Mouse (Mus musculus): ENCODE results near the gene Dip2b. TPM values are rescaled to one million over a fixed set of nuclear protein-coding genes. Genes with fewer than 3 reads are reported as not detected.

Gene Dip2b
- polyA plus RNA-seq, 1 experiment, result 7.4 TPM

GRCm38 (mm10) chr15:100028133-100028532 lies 10.3 kb upstream of the Dip2b start:
- no peaks in the 10 kb centered on the region for H3K79me2 ChIP-seq (ENCODE audit: control insufficient read depth, insufficient read depth)
- H3K27me3 ChIP-seq (ENCODE audit: control insufficient read depth, insufficient read depth, insufficient read length), result no peaks in the 10 kb centered on the region
- no peaks in the 10 kb centered on the region for H3K79me3 ChIP-seq (ENCODE audit: low read depth)
- H3K36me3 ChIP-seq (ENCODE audit: control insufficient read depth, insufficient read depth), result no peaks in the 10 kb centered on the region
- TF ChIP-seq CEBPB (IDR thresholded peaks at IDR 0.05; ENCODE audit: low read depth), result no peak
- H3K4me3 ChIP-seq (ENCODE audit: insufficient read depth, poor library complexity, severe bottlenecking), result no peak overlapping the region
- H3ac ChIP-seq (ENCODE audit: control insufficient read depth, insufficient read length, low read depth), result no peak overlapping the region

GRCm38 (mm10) chr15:100029497-100029896 lies 9.0 kb upstream of the Dip2b start:
- Histone ChIP-seq H3K4me3 (ENCODE audit: insufficient read depth, poor library complexity, severe bottlenecking) (no peak overlapping the region), H3K36me3 (ENCODE audit: control insufficient read depth, insufficient read depth) (no peaks in the 10 kb centered on the region), H3ac (ENCODE audit: control insufficient read depth, insufficient read length, low read depth) (no peak overlapping the region), H3K27me3 (ENCODE audit: control insufficient read depth, insufficient read depth, insufficient read length) (no peaks in the 10 kb centered on the region), H3K79me2 (ENCODE audit: control insufficient read depth, insufficient read depth) (no peaks in the 10 kb centered on the region), H3K79me3 (ENCODE audit: low read depth) (no peaks in the 10 kb centered on the region)
- TF ChIP-seq CTCF (IDR thresholded peaks at IDR 0.05; ENCODE audit: control insufficient read depth, insufficient read depth, insufficient read length), result no peak

- H3K27me3 ChIP-seq (ENCODE audit: control insufficient read depth, insufficient read depth, insufficient read length), result no peaks in the 10 kb centered on the region
- H3K79me2 ChIP-seq (ENCODE audit: control insufficient read depth, insufficient read depth), result no peaks in the 10 kb centered on the region
Measured at GRCm38 (mm10) chr15:100029900-100030299, 8.6 kb upstream of the Dip2b start.

GRCm38 (mm10) chr15:100032546-100032945 lies 5.9 kb upstream of the Dip2b start:
- H3K36me3 ChIP-seq (ENCODE audit: control insufficient read depth, insufficient read depth), result no peaks in the 10 kb centered on the region
- no peaks in the 10 kb centered on the region for H3K27me3 ChIP-seq (ENCODE audit: control insufficient read depth, insufficient read depth, insufficient read length)
- no peak overlapping the region for H3K4me3 ChIP-seq (ENCODE audit: insufficient read depth, poor library complexity, severe bottlenecking)
- TF ChIP-seq MAX (IDR thresholded peaks at IDR 0.05), result no peak
- TF ChIP-seq FOSL1 (IDR thresholded peaks at IDR 0.05; ENCODE audit: insufficient read depth, low read length, poor library complexity, severe bottlenecking), result no peak
- TF ChIP-seq USF1 (IDR thresholded peaks at IDR 0.05; ENCODE audit: low read depth), result no peak
- no peak for TF ChIP-seq MYOD1 (IDR thresholded peaks at IDR 0.05; ENCODE audit: control insufficient read depth, insufficient read length, low read depth)
- no peak for TF ChIP-seq CEBPB (IDR thresholded peaks at IDR 0.05; ENCODE audit: low read depth)
- H3K79me3 ChIP-seq (ENCODE audit: low read depth), result no peaks in the 10 kb centered on the region
- H3ac ChIP-seq (ENCODE audit: control insufficient read depth, insufficient read length, low read depth), result no peak overlapping the region
- no peaks in the 10 kb centered on the region for H3K79me2 ChIP-seq (ENCODE audit: control insufficient read depth, insufficient read depth)

More at GRCm38 (mm10) chr15:100029900-100030299, 8.6 kb upstream of the Dip2b start:
- Histone ChIP-seq H3K4me3 (ENCODE audit: insufficient read depth, poor library complexity, severe bottlenecking) (no peak overlapping the region), H3K79me3 (ENCODE audit: low read depth) (no peaks in the 10 kb centered on the region), H3ac (ENCODE audit: control insufficient read depth, insufficient read length, low read depth) (no peak overlapping the region), H3K36me3 (ENCODE audit: control insufficient read depth, insufficient read depth) (no peaks in the 10 kb centered on the region)
- TF ChIP-seq FOSL1 (IDR thresholded peaks at IDR 0.05; ENCODE audit: insufficient read depth, low read length, poor library complexity, severe bottlenecking) (no peak), MYOG (IDR thresholded peaks at IDR 0.05; ENCODE audit: control insufficient read depth, extremely low read depth, insufficient read length) (no peak)

DNA sequence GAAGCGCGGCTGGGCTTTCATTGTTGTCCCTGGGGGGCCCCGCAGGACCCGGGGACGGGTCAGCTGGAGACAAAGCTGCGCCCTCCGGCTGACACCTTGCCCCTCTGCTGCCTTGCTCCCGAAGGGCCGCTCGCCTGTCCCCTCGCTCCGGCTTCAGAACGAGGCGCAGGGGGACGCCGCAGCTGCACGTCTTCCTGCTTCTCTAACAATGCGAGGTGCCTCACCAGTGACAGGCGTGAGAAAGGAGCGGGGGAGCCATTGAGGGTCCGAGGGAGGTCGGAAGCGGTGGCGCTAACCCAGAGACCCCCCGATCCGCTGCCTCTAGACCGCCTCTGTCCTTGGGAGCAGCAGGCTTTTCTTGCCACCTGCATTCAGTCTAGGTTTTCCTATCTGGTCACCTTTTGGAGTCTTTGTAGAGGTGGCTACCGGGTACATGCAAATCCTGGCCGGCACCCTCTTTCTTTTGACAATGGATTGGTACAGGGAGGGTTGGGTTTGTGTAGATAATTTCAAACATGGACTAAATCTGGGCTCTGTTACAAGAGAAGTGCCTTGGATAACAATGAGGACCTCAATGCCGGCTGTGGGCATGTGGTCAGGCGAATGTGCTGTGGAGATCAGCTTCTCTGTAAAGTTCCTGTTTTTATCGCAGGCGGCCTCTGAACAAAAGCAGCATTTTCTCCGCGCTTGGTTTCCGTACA lies 687 bp downstream of the Dip2b start:
- TF ChIP-seq MYOG (IDR thresholded peaks at IDR 0.05; ENCODE audit: control insufficient read depth, extremely low read depth, insufficient read length) (no peak), MYOD1 (IDR thresholded peaks at IDR 0.05; ENCODE audit: control insufficient read depth, insufficient read length, low read depth) (no peak), FOSL1 (IDR thresholded peaks at IDR 0.05; ENCODE audit: insufficient read depth, low read length, poor library complexity, severe bottlenecking) (no peak), CTCF (IDR thresholded peaks at IDR 0.05; ENCODE audit: control insufficient read depth, insufficient read depth, insufficient read length) (no peak), USF1 (IDR thresholded peaks at IDR 0.05; ENCODE audit: low read depth) (no peak), CEBPB (IDR thresholded peaks at IDR 0.05; ENCODE audit: low read depth) (no peak), MAX (IDR thresholded peaks at IDR 0.05) (no peak)
- H3K36me3 ChIP-seq (ENCODE audit: control insufficient read depth, insufficient read depth), result no peaks in the 10 kb centered on the region

GRCm38 (mm10) chr15:100040541-100041266 lies 2.2 kb downstream of the Dip2b start:
- TF ChIP-seq MYOG (IDR thresholded peaks at IDR 0.05; ENCODE audit: control insufficient read depth, extremely low read depth, insufficient read length), result no peak
- no peak for TF ChIP-seq CEBPB (IDR thresholded peaks at IDR 0.05; ENCODE audit: low read depth)
- no peak for TF ChIP-seq MYOD1 (IDR thresholded peaks at IDR 0.05; ENCODE audit: control insufficient read depth, insufficient read length, low read depth)
- TF ChIP-seq MAX (IDR thresholded peaks at IDR 0.05), result no peak
- no peak for TF ChIP-seq CTCF (IDR thresholded peaks at IDR 0.05; ENCODE audit: control insufficient read depth, insufficient read depth, insufficient read length)
- TF ChIP-seq USF1 (IDR thresholded peaks at IDR 0.05; ENCODE audit: low read depth), result no peak
- no peak for TF ChIP-seq FOSL1 (IDR thresholded peaks at IDR 0.05; ENCODE audit: insufficient read depth, low read length, poor library complexity, severe bottlenecking)
- Histone ChIP-seq H3K79me3 (ENCODE audit: low read depth) (peaks cover 21% of the 10 kb centered on the region), H3K4me3 (ENCODE audit: insufficient read depth, poor library complexity, severe bottlenecking) (no peak overlapping the region), H3ac (ENCODE audit: control insufficient read depth, insufficient read length, low read depth) (no peak overlapping the region), H3K27me3 (ENCODE audit: control insufficient read depth, insufficient read depth, insufficient read length) (no peaks in the 10 kb centered on the region), H3K79me2 (ENCODE audit: control insufficient read depth, insufficient read depth) (peaks cover 68% of the 10 kb centered on the region), H3K36me3 (ENCODE audit: control insufficient read depth, insufficient read depth) (no peaks in the 10 kb centered on the region)

More for the DNA sequence above, 687 bp downstream of the Dip2b start:
- peak overlapping the region; percentile 90 for H3ac ChIP-seq (ENCODE audit: control insufficient read depth, insufficient read length, low read depth)
- peak overlapping the region; percentile 68 for H3K4me3 ChIP-seq (ENCODE audit: insufficient read depth, poor library complexity, severe bottlenecking)
- no peaks in the 10 kb centered on the region for H3K27me3 ChIP-seq (ENCODE audit: control insufficient read depth, insufficient read depth, insufficient read length)
- peaks cover 14% of the 10 kb centered on the region for H3K79me3 ChIP-seq (ENCODE audit: low read depth)
- H3K79me2 ChIP-seq (ENCODE audit: control insufficient read depth, insufficient read depth), result peaks cover 53% of the 10 kb centered on the region
